Mouse (Mus musculus) neural tube, embryonic 11.5 days (tissue): ENCODE results near the gene Pigl. TPM values are rescaled to one million over a fixed set of nuclear protein-coding genes. Genes with fewer than 3 reads are reported as not detected.

ENCODE experiments used
- ATAC-seq: fragments of 200-750 bp; cut with Nextera tagmentation; 2 replicates; pipeline ENCODE4 v1.8.0; 2017; ENCODE audit warnings: moderate number of reproducible peaks, mild to moderate bottlenecking, moderate TSS enrichment, moderate library complexity; ENCODE audit not compliant: insufficient read depth, low FRiP score, low TSS enrichment
- DNase-seq: peaks from one replicate; pipeline ENCODE4 v3.0.0-alpha.2; 2015; ENCODE audit warnings: low spot score
- H3K27ac ChIP-seq: fragments of 300-500 bp; sonication (generic); 2 replicates; pipeline ENCODE4 v1.5.1; 2014; ENCODE audit warnings: low read depth, mild to moderate bottlenecking, low read length
- H3K27me3 ChIP-seq: fragments of 300-500 bp; sonication (generic); 2 replicates; pipeline ENCODE4 v1.6.1; 2014; ENCODE audit warnings: mild to moderate bottlenecking, low read length, mixed read lengths; ENCODE audit not compliant: control insufficient read depth, insufficient read depth
- H3K36me3 ChIP-seq: fragments of 300-500 bp; sonication (generic); 2 replicates; pipeline ENCODE4 v1.6.1; 2014; ENCODE audit warnings: mild to moderate bottlenecking, low read length, moderate library complexity, mixed read lengths; ENCODE audit not compliant: control insufficient read depth, insufficient read depth
- H3K4me1 ChIP-seq: fragments of 300-500 bp; sonication (generic); 2 replicates; pipeline ENCODE4 v1.6.1; 2014; ENCODE audit warnings: low read length, mixed read lengths; ENCODE audit not compliant: control insufficient read depth, insufficient read depth
- H3K4me2 ChIP-seq: fragments of 300-500 bp; sonication (generic); 2 replicates; pipeline ENCODE4 v1.6.1; 2014; ENCODE audit warnings: low read depth, mild to moderate bottlenecking, moderate library complexity
- H3K4me3 ChIP-seq: fragments of 300-500 bp; sonication (generic); 2 replicates; pipeline ENCODE4 v1.5.1; 2014; ENCODE audit warnings: low read depth, low read length
- H3K9ac ChIP-seq: fragments of 300-500 bp; sonication (generic); 2 replicates; pipeline ENCODE4 v1.6.1; 2014; ENCODE audit warnings: mild to moderate bottlenecking, low read length
- H3K9me3 ChIP-seq: fragments of 300-500 bp; sonication (generic); 2 replicates; pipeline ENCODE4 v1.6.1; 2016; ENCODE audit warnings: low read length; ENCODE audit not compliant: control insufficient read depth
- WGBS: fragments of 180-500 bp; shearing (Covaris S2); extraction: QIAGEN DNeasy Blood & Tissue Kit; methylation state at CpG from one replicate; pipeline ENCODE4 v1.1.7; 2014; 5-methylcytosine and 5-hydroxymethylcytosine counted together
- polyA plus RNA-seq: library from polyadenylated mRNA; unstranded; fragments of >200 nt; fragmentation: Nextera tagmentation; extraction: Ambion mirVana; gene quantifications from 2 replicates; pipeline ENCODE4 v1.2.1, GENCODE M21; 2014

Gene Pigl
- polyA plus RNA-seq, 1 experiment from 2014 or later = 15.3 TPM

DNA sequence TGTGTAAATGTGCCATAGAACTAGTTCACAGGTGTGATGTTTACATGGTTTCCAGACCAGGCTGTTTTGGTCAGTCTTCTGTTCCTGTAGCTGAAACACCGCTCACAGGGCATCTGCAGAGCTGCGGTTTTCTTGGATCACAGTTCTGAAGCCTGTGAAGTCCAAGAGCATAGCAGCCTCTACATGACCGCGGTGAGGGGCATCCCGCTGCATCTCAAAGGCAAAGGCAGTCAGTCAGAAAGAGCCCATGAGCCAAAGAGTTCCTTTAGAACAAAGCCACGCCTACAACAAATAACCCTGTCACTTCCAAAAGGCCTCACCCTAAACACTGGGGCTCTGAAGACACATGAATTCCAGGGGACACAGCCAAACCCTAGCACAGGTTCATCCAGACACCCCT, 55.1 kb downstream of the Pigl start:
- H3K27ac ChIP-seq = no peak overlapping the region
- no peaks in the 10 kb centered on the region for H3K9me3 ChIP-seq
- WGBS = 73% methylated on average over 6 of the region's 6 CpGs

DNA sequence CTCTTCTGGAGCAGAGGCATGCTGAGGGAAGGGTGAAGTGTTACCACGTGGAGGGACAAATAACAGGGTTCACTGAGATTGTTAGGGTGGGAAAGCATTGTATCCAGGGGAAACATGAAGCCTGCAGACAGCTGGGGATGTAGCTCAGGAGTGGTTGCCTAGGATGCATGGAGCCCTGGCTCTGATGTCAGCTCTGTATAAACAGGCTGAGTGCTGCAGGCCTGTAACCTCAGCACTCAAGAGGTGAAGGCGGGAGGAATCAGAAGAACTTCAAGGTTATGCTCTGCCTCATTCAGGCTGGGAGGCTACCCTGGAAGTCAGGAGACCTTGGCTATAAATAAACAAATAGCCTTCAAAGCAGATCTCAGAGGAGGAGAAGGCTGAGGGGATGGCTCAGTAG, 60.7 kb downstream of the Pigl start:
- WGBS = 17% methylated on average over 2 of the region's 2 CpGs
- H3K27ac ChIP-seq = no peak overlapping the region
- no peak for ATAC-seq

More for the DNA sequence above, 55.1 kb downstream of the Pigl start:
- H3K4me3 ChIP-seq = no peak overlapping the region
- H3K9ac ChIP-seq = no peak overlapping the region
- DNase-seq (no peak), ATAC-seq (no peak)
- no peaks in the 10 kb centered on the region for H3K27me3 ChIP-seq
- no peaks in the 10 kb centered on the region for H3K4me1 ChIP-seq
- no peaks in the 10 kb centered on the region for H3K36me3 ChIP-seq
- no peak overlapping the region for H3K4me2 ChIP-seq

DNA sequence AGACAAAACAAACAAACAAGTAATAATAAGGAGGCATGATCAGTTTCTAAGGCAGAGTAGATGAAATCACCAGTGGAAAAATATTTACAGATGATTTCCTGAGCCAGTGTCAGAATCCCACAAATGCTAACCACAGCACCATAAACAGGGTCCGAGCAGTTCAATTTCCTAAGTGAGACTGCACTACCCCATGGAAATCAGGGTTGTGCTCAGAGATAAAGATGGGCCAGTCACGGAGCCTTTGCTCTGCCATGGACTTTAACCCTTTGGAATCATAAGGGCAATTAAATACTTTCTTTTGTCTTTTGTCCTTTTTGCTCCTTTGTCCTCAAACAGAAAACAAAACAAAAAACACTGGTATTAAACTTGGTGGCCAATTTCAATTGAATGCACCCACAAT, 64.0 kb downstream of the Pigl start:
- H3K4me2 ChIP-seq = no peak overlapping the region
- no peak for ATAC-seq
- no peak overlapping the region for H3K9ac ChIP-seq
- H3K9me3 ChIP-seq = no peaks in the 10 kb centered on the region
- H3K4me1 ChIP-seq = no peaks in the 10 kb centered on the region
- WGBS = 64% methylated on average over 2 of the region's 2 CpGs
- no peaks in the 10 kb centered on the region for H3K27me3 ChIP-seq
- no peak for DNase-seq
- no peaks in the 10 kb centered on the region for H3K36me3 ChIP-seq
- H3K27ac ChIP-seq = no peak overlapping the region
- H3K4me3 ChIP-seq = no peak overlapping the region

More for the DNA sequence above, 60.7 kb downstream of the Pigl start:
- Histone ChIP-seq H3K4me3 (no peak overlapping the region), H3K27me3 (no peaks in the 10 kb centered on the region), H3K36me3 (no peaks in the 10 kb centered on the region), H3K4me2 (no peak overlapping the region), H3K4me1 (no peaks in the 10 kb centered on the region), H3K9ac (no peak overlapping the region), H3K9me3 (no peaks in the 10 kb centered on the region)
- peak; percentile 32 for DNase-seq

DNA sequence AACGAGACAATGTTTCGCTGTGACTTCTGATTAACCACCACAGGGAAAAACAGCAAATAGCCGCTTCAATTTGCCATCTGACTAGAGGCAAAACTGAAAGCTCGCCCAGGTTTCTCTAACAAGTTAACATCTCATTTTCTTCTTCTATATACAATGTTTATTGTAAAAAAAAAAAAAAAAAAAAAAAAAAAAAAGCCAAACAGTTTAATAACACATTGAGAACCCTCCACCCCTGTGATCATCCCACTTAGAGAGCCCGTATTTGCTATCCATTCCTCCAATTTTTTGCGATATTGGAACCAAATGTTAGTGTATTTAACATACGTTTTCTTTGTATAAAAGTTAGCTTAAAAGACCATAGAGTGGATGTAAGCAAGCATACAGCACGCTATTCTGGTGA, 78.8 kb downstream of the Pigl start:
- peak overlapping the region; percentile 70 for H3K4me2 ChIP-seq
- no peaks in the 10 kb centered on the region for H3K36me3 ChIP-seq
- H3K27me3 ChIP-seq = 0 out of 2 replicates have a peak, but pooled peaks cover 2% of the 10 kb centered on the region
- WGBS = 86% methylated on average over 8 of the region's 8 CpGs
- no peak for DNase-seq
- no peak overlapping the region for H3K9ac ChIP-seq
- H3K4me1 ChIP-seq = no peaks in the 10 kb centered on the region
- H3K9me3 ChIP-seq = no peaks in the 10 kb centered on the region
- ATAC-seq = no peak
- H3K27ac ChIP-seq = no peak overlapping the region
- H3K4me3 ChIP-seq = 0 out of 2 replicates have a peak overlapping the region, but pooled peaks have one; percentile 68

DNA sequence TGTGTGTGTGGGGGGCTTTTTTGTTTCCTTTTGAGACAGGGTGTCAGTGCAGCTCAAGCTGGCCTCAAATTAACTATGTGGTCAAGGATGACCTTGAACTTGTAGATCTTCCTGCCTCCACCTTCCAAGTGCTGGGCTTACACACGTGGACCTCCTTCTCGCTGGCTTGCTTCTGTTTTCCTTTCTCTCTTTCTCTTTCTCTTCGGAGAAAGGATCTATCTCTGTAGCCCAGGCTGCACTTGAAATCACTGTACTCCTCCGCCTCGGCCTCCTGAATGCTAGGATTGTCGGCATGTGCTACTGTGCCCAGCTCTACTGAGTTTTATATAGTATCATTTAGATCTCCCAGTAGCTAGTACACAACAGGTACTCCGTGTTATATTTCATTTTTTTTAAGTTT, 79.3 kb downstream of the Pigl start:
- WGBS = 27% methylated on average over 7 of the region's 7 CpGs
- Histone ChIP-seq H3K9ac (0 out of 2 replicates have a peak overlapping the region, but pooled peaks have one; percentile 2), H3K27ac (no peak overlapping the region), H3K36me3 (no peaks in the 10 kb centered on the region), H3K9me3 (no peaks in the 10 kb centered on the region), H3K4me3 (peak overlapping the region; percentile 68; the same call in 1 of the 2 replicates), H3K4me1 (no peaks in the 10 kb centered on the region), H3K27me3 (0 out of 2 replicates have a peak, but pooled peaks cover 2% of the 10 kb centered on the region), H3K4me2 (peak overlapping the region; percentile 70)
- no peak for DNase-seq
- no peak for ATAC-seq

DNA sequence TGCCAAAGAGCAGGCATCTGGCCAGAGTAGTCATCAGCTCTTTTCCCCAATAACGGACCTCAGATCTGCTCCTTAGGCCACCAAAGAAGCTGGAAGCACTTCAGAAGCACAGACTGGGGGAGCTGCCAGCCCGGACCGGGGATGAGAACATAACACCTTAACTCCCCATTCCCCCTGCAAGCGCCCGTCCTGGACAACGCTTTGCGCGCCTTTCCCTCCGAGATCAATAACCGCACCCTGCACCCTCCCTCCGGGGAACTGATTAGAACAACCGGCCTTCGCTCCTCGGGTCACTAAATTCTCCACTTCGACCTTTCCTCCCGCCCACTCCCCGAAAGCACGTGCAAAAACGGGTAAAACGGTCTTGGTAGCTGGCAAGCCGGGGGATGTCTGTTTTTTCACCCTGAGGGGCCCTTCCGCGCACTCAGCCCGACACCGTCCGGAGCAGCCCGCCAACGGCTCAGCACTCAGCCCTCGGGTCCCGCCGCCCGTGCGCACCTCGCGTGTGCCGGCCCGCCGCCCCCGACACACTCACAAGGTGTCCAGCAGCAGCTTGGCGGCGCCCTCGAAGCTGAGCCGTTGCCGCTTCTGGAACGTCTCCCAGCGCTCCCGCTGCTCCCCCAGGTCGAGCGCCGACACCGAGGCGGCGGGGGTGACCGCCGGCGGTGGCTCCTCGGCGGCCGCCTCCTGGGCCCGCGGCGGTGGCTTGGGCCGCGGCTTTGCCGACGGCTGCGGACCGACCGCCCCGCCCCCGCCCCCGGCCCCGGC, 80.2 kb downstream of the Pigl start:
- Histone ChIP-seq H3K4me3 (peak overlapping the region; percentile 68), H3K4me2 (peak overlapping the region; percentile 70), H3K27me3 (0 out of 2 replicates have a peak, but pooled peaks cover 2% of the 10 kb centered on the region), H3K4me1 (no peaks in the 10 kb centered on the region), H3K27ac (peak overlapping the region; percentile 63), H3K9me3 (no peaks in the 10 kb centered on the region), H3K9ac (peak overlapping the region; percentile 85), H3K36me3 (no peaks in the 10 kb centered on the region)
- under 1% methylated on average over 71 of the region's 73 CpGs for WGBS
- peak; percentile 68 for DNase-seq
- ATAC-seq = peak; percentile 78

DNA sequence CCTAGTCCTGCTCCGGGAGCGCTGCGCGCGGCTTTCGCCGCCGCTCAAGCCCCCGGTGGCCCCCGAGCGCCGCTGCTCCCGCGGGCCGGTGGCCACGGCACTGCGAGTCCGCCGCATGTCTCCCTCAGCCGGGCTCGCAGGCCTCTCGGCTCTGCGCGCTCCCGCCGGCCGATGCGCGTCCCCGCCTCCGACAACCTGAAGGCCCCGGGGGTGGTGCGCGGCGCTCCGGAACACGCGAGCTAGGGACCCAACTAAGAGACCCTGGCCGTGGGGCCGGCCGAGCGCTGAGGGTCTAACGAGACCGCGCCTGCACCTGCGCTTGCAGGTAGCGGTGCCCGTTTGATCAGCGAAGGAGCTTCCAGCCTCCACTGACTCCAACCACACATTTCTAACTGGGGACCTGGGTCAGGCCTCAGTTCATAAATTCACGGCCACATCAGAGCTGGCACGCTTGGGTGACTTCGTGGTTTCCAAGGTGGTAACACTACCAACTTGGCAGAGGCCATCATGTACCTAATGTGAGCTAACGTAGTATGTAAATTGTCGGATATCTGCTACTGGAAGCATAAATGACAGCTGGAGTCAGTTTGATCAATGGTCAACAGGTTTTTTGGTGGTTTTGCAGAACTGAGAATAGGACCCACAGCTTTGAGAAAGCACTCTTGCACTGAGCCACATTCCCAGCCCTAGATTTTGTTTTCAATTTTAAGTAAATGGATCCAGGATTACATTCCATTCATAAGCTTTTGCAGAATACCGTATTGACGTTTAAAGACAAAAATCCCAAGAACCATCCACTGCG, 81.0 kb downstream of the Pigl start, which contains the start of gene Cenpv:
Cenpv (minus strand) TSS at position 173 of the 802 bp plus-strand sequence.
- peak within 1 kb of the TSS; percentile 63 for H3K27ac ChIP-seq
- no peaks in the 10 kb centered on the region for H3K9me3 ChIP-seq
- 0 out of 2 replicates have a peak, but pooled peaks cover 2% of the 10 kb centered on the region for H3K27me3 ChIP-seq
- peak within 1 kb of the TSS; percentile 85 for H3K9ac ChIP-seq
- WGBS = 7% methylated on average over 52 of the region's 57 CpGs
- H3K4me1 ChIP-seq = no peaks in the 10 kb centered on the region
- peak within 1 kb of the TSS; percentile 68 for H3K4me3 ChIP-seq
- DNase-seq (peak; percentile 84), ATAC-seq (peak; percentile 62)
- H3K36me3 ChIP-seq = no peaks in the 10 kb centered on the region
- peak within 1 kb of the TSS; percentile 70 for H3K4me2 ChIP-seq

DNA sequence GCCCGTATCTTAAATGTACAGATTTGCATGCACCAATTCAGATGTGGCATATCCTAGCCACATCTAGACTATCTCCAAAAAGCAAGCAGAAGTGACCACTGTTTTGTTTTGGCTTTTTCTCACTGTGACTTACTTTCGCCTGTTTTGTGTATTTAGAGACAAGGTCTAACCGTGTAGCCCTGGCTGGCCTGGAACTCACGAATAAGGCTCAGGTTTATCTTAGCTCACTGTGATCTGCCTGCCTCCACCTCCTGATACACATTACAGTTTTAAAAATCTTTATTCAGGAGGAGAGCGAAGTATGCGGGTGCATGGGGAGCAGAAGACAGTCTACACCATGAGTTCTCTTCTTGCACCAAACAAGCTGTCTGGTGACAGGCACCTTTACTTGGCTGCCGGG, 81.9 kb downstream of the Pigl start:
- H3K4me3 ChIP-seq = no peak overlapping the region
- no peaks in the 10 kb centered on the region for H3K9me3 ChIP-seq
- 83% methylated on average over 7 of the region's 7 CpGs for WGBS
- no peak overlapping the region for H3K27ac ChIP-seq
- H3K27me3 ChIP-seq = 0 out of 2 replicates have a peak, but pooled peaks cover 2% of the 10 kb centered on the region
- H3K4me2 ChIP-seq = no peak overlapping the region
- H3K9ac ChIP-seq = no peak overlapping the region
- ATAC-seq (no peak), DNase-seq (no peak)
- no peaks in the 10 kb centered on the region for H3K4me1 ChIP-seq
- H3K36me3 ChIP-seq = no peaks in the 10 kb centered on the region
